Mouse (Mus musculus) brain, embryonic 18.5 days (tissue): ENCODE data around the gene 6330403K07Rik.

Experiments used
- DNase-seq: peaks from one replicate; pipeline ENCODE4 v3.0.0-alpha.2; 2012; ENCODE audit warnings: low read depth, low spot score

The 6330403K07Rik gene

DNA sequence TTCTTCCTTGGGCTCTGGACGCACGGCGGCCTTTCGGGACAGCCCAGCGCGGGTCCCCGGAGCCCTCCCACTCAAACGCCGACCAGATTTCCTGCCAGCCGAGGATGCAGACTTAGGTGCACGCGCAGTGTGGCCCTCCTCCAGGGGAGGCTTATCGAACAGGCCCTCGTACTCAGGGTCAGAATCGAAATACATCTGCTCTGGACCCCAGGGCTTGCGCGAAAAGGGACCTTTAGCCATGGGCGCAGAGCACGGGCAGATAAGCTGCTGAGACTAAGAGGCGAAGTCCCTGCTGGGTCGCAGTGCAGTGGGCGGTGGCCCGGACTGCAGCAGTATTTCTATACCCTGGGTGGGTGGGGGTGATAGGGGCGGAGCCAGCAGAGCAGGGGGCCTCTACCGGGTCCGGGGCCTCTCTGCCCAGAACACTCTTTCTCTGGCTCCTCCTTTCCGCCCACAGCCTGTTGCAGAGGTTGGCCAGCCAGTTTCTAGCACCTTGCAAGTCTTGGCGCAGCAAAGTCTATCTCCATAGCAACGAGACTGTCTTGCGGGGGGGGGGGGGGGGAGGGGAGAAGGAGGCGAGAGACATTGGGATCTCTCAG, at the start of gene 6330403K07Rik:
Gene 6330403K07Rik, minus strand, starts transcription at position 351 of the 599 bp plus-strand sequence.
- DNase-seq: peak; percentile 85

DNA sequence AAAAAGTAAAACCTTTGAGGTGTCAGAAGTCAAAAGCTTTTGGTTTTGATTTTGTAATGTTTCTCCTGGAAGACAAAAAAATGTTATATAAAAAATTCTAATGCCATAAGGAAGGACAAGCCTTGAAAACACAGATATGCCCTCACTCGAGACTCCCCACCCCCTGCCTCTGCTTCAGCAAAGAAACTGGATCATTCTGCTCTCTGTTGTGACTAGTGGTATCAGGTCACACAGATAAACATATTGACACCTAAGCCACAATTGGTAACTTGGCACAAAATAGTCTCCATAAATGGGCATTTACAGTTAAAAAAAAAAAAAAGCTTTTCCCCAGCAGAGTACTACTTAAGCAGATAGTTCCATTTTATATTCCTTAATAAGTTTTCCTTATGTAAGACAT, 43.0 kb upstream of the 6330403K07Rik start:
- no peak for DNase-seq

DNA sequence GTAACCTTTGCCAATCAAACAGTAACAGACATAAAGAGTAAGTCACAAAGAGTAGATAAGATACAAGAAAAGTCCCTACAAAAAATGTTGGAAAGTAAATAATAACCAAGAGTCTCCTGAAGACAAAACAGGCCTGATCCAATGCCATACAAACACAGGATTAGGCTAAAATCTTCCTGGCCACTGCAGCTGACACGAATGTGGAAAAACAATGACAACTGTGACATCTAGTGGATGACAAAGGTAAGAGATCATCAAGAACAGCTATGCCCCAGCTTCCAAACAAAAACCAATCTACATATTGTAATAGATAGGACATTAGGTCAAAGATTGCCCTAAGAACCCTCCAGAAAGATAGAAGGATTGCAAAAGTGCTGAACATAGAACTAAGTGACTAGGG, 19.2 kb upstream of the 6330403K07Rik start:
- DNase-seq: peak; percentile 26

DNA sequence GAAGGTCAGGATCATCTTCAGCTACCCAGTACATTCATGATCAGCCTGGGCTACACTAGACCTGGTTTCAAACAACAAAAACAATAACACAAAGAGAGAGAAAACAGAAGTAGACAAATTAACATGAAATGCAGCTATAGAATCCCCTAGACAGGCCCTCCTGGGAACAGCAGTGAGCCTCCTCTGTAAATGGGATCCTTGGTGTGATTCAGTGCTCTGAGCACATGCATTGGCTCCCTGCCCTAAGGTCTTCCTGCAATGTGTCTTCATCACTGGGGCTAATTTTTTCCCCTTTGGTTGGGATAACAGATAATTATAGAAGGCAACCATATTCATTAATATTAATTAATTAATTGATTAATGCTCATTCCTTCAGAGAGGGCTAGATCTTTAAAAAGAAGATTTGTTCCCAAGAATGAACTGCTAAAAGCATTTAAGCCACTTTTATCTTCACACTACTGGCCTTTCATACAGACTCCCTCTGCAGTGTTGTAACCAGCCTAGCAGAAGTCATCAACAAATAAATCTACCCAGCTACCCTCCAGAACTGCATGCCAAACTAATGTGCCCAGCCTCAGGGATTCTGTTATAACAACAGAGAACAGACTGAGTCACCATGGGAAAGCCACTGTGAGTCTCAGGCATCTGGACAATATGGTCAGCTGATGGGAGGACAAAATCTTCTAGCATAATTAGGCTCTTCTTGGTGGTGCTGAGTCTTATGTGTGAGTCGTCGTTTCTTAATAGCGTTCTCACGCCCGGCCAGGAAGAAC, 6.4 kb upstream of the 6330403K07Rik start:
- no peak for DNase-seq

DNA sequence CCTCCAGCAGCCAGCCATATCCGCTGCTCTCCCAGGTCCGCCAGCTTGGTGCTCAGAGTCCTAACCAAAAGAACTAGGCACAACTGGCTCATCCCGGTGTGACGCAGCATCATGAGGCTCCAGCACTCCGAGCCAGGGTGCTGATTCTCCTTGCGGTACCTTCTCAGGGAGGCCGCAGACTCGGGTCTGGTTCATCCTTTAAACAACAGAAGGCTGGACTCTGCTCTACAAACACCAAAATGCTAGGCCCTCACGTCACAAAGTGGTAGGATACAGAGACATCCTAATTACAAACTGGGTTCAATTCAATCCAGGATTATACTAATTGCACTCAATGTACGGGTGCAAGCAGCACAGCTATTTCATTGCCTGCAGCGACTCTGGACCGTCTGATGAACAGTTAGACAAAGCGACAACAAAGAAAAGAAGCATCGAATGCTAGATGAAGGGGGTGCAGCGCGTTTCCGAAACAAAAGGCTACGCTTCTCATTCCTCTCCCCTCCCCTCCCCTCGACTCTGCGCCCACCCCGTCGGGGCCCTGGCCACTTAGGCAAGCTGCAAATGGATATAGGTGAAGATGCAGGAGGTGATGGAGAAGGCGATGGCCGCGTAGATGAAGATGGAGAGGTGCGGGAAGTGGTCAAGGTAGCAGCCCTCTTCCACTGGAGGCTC, 686 bp downstream of the 6330403K07Rik start:
- DNase-seq: no peak

DNA sequence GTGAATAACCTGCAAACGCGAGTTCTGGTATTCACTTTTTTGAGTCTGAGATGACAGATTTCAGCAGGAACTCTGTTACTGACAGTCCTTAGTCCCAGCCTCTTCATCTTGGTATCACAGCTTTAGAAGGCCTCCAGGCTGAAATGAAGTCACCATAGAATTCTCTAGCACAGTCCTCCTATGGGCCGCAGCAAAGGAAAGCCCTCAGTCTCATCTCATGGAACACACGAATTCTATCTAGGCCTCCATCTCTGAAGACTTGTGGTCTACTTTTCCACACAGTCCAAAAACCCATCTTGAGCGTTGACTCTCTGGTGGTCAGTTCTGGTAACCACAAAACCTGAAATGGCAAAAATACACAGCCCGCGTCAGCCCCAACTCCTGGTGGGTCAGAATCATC, 1.2 kb downstream of the 6330403K07Rik start:
- DNase-seq: no peak

DNA sequence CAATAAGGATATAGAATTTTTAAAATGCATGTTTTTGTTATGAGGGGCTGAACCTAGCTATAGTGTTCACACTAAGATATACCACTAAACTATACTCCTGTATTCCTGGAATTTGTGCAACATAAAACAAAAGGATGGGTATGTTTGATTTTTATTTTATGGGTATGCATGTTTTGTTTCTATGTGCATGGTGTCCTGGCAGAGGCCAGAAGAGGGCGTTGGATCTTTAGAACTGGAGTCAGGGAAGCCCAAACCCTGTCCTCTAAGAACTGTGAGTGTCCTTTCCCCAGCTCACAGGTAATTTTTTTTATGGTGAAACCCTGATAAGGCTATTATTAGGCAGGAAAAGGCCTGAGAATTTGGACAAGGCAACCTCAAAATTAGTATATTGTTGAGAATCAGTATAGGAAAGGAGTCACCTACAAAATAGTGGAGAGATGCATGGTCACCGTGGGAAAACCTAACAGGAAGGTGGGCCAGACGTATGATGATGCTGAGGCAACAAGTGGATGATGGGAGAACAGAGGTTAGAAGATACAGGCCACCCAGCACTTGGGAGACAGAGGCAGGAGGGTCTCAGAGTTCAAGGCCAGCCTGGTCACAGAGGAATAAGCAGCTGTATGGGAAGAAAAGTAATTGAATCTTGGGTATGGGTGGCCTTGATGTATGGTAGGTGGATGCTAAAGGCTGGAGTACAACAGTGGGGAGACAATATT, 3.8 kb downstream of the 6330403K07Rik start:
- no peak for DNase-seq

DNA sequence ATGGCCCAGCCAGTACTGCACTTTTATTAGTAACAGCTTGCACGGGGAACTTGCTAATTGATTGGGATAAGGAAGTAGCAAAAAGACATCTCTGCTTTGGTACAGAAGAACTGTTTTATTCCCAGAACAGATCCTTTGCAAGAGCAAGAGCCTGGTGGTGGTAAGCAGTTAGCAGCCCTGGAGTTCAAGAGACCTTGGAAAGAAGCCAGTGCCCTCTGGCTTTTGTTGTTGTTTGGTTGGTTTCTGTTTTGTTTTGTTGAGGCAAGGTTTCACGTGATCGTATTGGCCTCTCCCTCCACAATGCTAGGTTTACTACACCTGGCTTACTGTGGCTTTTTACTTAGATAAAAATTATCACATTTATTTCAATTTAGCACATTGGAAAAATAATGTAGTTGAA, 5.0 kb downstream of the 6330403K07Rik start:
- no peak for DNase-seq

DNA sequence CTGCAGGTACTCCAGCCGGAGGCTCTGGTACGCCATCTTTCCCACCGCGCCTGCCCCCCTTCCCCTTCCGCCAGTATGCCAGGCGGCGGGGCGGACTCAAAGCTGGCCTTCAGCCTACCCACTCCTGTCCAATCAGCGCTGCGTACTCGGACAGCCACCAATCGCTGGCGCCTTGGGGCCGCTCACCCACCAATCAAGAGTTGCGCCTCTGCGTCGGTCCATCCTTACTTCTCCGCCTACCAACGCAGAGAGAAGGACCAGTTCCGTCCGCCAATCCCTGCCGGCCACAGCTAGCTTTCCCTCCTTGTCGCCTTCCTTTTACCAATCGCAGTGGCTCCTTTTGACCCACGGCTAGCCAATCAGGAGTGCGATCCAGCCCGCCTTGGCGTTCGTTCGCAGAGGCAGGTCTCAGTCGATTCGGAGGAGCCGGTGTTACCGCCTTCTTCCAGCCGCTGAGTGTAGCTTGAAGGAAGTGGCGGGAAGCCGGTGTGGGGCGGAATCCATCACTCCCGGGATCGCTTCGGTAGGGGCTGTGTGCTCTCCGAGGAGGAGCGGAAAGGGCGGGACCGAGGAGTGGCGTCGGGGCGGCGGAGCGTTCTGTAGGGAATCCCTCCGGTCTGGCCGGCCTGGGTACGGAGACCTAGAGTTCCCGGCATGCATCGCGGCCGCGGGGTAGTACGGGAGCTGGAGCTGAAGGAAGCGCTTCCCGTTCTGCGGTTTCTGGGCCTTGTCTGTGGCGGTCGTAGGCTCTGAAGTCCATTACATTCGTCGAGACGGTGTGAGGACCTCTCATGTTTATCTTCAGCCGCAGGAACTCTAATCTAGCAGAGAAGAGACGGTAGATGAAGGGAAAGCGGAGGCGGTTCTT, 13.9 kb downstream of the 6330403K07Rik start, which contains the start of the genes Mis12 and Derl2:
Gene Mis12, plus strand, starts transcription at position 411 of the 868 bp plus-strand sequence.
Gene Derl2, minus strand, starts transcription at position 641 of the 868 bp plus-strand sequence.
- peak; percentile 99 for DNase-seq

DNA sequence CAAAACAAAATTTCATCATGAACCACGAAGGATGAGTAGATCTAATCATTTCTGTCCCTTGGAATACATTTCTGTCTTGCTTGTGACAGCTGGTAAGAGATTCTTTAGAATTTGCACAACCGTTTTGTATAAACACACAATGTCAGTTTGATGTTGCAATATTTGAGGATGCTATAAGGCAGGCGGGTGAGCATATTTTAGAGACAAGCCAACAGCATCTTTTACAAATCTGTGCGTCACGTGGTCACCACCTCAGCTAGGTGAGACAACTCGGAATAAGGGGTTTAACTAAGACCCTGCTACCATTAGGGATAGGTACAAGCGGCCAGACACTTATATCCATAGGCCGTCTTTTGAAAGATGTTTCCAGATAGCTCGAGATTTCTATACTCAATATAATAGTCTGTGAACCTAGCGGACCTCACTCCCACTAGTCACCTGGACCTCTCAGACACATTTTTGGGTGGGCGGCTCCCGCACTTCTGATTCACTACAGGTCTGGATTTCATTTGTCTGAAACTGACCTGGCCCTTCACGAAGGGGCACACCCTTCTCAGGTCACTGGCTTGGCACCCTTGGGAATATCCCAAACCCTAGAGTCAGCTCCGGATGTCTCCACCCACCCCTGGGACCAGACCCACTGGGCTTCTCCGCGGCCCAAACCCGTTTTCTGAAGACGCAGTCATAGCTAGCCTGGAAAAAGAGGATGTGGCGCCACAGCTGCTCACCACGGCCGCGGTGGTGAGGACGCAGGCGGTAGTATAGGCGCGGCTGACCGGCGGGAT, 14.7 kb downstream of the 6330403K07Rik start:
- no peak for DNase-seq

DNA sequence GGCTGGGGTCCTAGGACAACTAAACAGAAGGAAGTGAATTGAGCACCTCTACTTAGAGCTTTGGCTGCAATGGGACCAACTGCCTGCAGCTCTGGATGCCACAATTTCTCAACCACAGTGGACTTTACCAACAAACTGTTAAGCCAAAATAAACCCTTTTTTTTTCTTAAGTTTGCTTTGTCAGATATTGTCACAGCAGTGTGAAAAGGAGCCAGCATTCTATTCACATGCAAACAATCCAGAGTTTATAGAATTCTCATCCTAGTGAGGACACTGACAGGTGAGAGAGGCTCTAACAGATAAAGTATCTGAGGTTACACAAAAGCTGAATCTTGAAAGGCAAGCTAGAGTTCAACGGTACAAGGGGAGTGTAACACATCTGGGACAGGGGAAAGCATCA, 16.3 kb downstream of the 6330403K07Rik start:
- no peak for DNase-seq

DNA sequence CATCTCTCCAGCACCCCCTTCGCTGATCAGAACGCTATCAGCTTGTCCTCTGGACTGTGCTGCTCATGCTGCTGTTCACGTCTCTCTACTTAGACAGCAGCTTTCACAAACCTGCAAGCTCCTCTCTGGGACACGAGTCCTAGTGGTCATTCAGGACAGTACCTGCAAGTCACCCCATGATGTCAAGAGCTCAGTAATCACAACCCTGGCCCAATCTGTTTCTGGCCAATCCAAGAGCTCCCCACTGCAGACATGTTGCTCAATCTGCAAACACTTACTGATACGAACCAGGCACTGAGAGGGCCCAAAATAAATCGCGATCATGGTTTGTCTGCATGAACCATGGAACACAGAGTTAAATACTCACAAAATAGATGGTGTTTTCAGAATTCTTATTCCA, 20.6 kb downstream of the 6330403K07Rik start:
- DNase-seq: no peak

DNA sequence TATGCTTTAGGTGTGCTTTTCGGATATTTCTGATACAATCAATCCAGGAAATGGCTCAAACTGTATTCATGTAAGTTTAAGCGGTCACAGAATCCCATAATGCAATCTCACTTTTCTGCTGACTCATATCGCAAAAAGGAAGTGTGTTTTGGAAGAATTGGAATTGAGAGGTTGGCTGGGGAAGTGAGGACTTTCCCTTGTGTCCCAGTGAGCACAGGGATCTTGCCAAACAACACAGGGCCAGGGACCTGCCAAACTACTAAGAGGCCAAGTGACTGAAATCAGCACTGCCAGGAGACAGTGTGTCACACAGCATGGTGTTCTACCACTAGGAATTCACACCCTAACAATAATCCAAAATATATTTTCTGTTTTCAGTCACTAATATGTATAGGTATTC, 25.0 kb downstream of the 6330403K07Rik start:
- no peak for DNase-seq

DNA sequence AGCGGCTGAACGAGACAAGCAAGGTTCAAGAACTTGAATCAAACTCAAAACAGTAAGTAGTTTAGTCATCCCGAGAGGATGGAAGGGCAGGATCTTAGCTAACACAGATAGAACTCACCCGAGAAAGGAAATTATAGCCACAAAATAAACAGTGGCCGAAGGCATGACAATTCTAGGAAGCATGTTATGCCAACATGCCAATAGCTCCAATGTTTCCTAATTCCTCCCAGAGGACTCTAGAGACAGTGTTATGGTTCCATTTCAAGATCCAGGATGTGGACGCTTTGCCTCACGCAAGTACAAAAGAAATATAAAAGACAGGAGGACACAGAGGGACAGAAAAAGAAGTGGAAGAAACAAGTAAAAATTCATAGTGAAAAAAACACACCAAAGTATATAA, 25.5 kb downstream of the 6330403K07Rik start:
- DNase-seq: no peak

DNA sequence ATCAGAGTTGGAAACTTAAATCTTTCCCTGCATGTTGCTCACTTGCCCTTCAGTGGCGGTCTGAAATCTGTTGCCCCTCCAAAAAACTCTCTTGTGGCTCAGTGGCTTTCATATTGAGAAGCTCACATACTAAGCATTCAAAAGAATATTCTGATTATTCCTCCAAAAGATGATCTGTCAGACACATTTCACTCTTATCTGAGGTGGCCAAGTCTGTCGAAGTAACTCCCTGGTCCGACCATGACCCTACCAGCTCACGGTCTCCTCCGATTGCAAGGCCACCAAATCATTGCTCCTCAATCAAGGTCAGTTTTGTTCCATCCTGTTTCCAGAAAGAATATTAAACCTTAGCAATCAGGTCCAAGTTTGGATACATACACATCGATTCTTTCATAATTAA, 26.3 kb downstream of the 6330403K07Rik start:
- DNase-seq: no peak

DNA sequence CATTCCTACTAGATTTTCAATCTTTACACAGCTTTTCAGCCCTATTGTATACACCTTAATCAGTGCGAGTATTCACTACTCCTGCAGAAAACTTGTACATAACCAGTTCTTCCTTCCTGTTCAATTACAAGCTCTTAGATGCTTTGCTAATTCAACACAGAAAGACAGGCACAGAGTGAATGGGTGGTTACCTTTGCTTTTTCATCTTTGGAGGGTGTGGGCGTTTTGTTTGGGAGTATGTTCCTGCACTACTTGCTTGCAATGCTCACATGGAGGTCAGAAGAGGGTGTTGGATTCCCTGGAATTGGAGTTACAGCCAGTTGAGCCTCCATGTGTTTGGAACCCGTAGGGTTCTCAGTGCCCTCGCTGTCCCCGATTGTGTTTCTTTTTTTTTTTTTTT, 28.3 kb downstream of the 6330403K07Rik start:
- no peak for DNase-seq

DNA sequence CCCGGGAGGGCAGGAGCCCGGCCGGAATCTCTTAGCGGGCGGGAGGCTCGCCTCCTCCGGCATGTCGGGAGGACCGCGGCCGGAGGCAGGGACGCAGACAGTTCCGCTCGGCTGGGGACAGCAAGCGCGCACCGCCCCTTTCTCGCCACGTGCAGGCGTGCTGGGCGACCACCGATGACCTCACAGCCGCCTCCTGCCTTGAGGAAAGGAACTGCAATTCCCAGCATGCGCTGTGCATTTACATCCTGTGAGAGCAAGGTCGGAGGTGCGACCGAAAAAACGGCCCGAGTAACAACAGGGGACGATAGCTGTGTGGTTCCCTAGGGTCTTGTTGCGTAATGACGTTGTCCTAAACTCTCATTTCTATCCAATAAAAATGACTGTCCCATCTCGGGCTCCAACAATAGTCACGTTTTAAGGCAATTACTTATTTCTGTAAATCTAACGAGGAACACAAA, 29.0 kb downstream of the 6330403K07Rik start, which contains the start of gene Dhx33:
Gene Dhx33, minus strand, starts transcription at position 122 of the 458 bp plus-strand sequence.
- peak; percentile 97 for DNase-seq

DNA sequence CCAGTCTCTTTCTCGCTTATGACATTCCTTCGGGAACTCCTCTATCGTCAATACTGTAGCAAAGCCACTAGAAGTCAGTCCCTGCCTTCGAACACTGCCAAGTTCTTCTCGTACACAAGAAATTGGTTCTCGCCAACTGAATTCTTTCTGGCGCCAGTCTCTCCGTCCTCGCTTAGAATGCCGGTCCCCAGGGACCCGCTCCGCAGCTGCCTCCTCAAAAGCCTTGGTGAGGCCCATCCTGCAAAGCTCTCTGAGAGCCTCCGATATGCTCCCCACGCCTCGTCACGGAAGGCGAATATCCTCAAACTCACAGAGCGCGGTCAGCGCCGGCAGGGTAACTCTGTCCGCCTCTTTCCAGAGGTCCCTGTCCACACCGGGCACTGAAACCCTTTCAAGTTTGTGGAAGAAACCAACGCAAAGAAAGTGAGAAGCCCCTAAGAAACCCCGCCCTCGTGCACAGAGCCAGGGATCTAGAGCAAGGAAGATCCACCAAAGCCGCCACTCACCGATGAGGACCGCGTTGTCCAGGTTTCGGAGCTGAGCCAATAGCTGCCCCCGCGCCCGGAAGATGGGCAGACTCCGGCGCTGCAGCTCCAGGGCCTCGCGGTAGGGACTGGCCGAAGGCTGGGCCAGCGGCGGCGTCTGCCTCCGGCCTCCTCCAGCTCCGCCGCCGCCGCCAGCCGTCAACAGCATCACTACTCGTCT, 29.6 kb downstream of the 6330403K07Rik start:
- no peak for DNase-seq

DNA sequence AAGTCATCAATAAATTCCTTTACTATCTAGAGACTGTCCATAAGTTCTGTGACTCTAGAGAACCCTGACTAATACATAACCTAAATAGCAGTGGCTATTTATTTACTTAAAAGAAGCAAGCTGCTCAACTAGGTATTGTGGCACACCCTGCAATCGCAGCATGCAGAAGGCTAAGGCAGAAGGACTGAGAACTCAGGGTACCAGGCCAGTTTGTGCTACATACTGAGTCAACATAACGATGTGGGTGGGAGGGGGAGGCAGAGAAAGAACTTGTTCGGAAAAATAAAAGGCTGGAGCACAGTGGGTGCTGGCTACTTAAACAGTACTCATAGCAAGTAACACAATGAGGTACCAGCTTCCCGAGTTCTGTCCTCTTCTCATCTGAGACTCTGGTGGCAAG, 32.1 kb downstream of the 6330403K07Rik start:
- no peak for DNase-seq
